Mouse (Mus musculus): ENCODE results near the gene Nt5c. TPM values are rescaled to one million over a fixed set of nuclear protein-coding genes. Genes with fewer than 3 reads are reported as not detected.

Nt5c gene
- total RNA-seq (2023): 10 to 100 TPM; 48.4 to 49.1 TPM

GRCm38 (mm10) chr11:115491356-115492083 is at the start of gene Nt5c:
Gene Nt5c, minus strand, starts transcription at chr11:115491862.

GRCm38 (mm10) chr11:115536038-115536681 is 44.5 kb upstream of the Nt5c start, which contains the start of gene Sumo2:
Gene Sumo2, minus strand, starts transcription at chr11:115536276.

GRCm38 (mm10) chr11:115514238-115514663 is 22.6 kb upstream of the Nt5c start, which contains the start of gene Jpt1:
Gene Jpt1, minus strand, starts transcription at chr11:115514387.

GRCm38 (mm10) chr11:115475025-115475757 is 16.5 kb downstream of the Nt5c start, which contains the start of gene Armc7:
Gene Armc7, plus strand, starts transcription at chr11:115475667.

DNA sequence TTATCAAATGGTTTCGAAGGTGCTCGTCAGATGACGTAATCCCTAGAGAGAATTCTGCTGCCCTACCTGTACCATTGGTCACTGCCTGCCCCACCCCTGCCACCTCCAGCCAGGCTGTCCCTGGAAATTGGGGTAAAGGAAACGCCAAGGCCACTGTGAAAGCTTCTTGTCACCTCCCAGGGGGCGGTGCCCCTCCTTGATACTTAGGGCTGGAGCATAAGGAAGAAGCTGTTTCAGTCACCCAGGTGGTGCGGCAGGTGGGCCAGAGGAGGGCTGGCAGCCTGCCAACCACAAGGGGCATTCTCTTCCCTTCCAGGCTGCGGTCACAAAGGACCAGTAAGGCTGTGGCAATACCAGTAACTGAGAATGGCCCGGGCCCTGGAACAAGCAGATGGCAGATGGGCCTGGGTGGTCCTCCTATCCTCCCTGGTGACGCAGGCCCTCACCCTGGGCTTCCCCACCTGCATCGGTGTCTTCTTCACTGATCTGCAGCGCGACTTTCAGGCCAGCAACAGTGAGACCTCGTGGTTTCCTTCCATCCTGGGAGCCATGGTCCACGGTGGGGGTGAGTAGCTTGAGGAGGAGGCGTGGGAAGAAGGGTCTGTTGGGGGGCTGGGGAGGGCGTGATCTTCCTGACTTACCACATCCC is 29.3 kb downstream of the Nt5c start, which contains the start of gene Slc16a5:
Gene Slc16a5 (plus strand): TSS at position 232 of the 649 bp plus-strand sequence.

Other genes starting within 250 kb of the Nt5c start
- gene Grin2c, start 224.6 kb downstream of the Nt5c start, total RNA-seq (2023): not detected
- 1 to 10 TPM; 7.5 to 9.2 TPM for gene Fdxr, start 214.8 kb downstream of the Nt5c start, total RNA-seq (2023)
- gene Fads6, start 194.2 kb downstream of the Nt5c start, total RNA-seq (2023): 1 to 10 TPM; 2.1 to 2.7 TPM
- not detected for gene Otop2, start 184.7 kb downstream of the Nt5c start, total RNA-seq (2023)
- gene Ush1g, start 169.8 kb downstream of the Nt5c start, total RNA-seq (2023): not detected
- gene Otop3, start 157.1 kb downstream of the Nt5c start, total RNA-seq (2023): not detected
- under 1 TPM; 0.18 to 0.49 TPM for gene Hid1, start 124.1 kb downstream of the Nt5c start, total RNA-seq (2023)
- gene Cdr2l, start 109.9 kb downstream of the Nt5c start, total RNA-seq (2023): under 1 TPM; 0.38 to 0.64 TPM
- gene Mrpl58, start 88.1 kb downstream of the Nt5c start, total RNA-seq (2023): 10 to 100 TPM; 34.2 to 41.2 TPM
- gene Atp5h, start 71.9 kb downstream of the Nt5c start, total RNA-seq (2023): 100 to 1,000 TPM; 211 to 231 TPM
- 10 to 100 TPM; 18.7 to 19.1 TPM for gene Kctd2, start 71.7 kb downstream of the Nt5c start, total RNA-seq (2023)
- not detected for gene Trim80, start 51.3 kb downstream of the Nt5c start, total RNA-seq (2023)
- gene Slc16a5, start 29.4 kb downstream of the Nt5c start, total RNA-seq (2023): not detected
- 10 to 100 TPM; 42.7 to 53.4 TPM for gene Armc7, start 16.2 kb downstream of the Nt5c start, total RNA-seq (2023)
- gene Jpt1, start 22.5 kb upstream of the Nt5c start, total RNA-seq (2023): 100 to 1,000 TPM; 148 to 154 TPM
- gene Sumo2, start 44.4 kb upstream of the Nt5c start, total RNA-seq (2023): 100 to 1,000 TPM; 171 to 188 TPM
- 10 to 100 TPM; 45.5 to 50.1 TPM for gene Nup85, start 72.6 kb upstream of the Nt5c start, total RNA-seq (2023)
- 10 to 100 TPM; 11.0 to 19.1 TPM for gene Mrps7, start 112.1 kb upstream of the Nt5c start, total RNA-seq (2023)
- gene Gga3, start 112.2 kb upstream of the Nt5c start, total RNA-seq (2023): 10 to 100 TPM; 45.3 to 59.9 TPM
- 10 to 100 TPM; 20.5 to 21.7 TPM for gene Mif4gd, start 121.1 kb upstream of the Nt5c start, total RNA-seq (2023)
- 10 to 100 TPM in 1 of 2 experiments, 1 to 10 TPM in 1; 10.0 to 11.4 TPM for gene Slc25a19, start 136.4 kb upstream of the Nt5c start, total RNA-seq (2023)
- gene Grb2, start 216.7 kb upstream of the Nt5c start, total RNA-seq (2023): 100 to 1,000 TPM; 206 to 211 TPM

Data from neutrophil, adult 83 days (primary cell).